Mouse (Mus musculus) heart, embryonic 15.5 days (tissue): ENCODE data around the gene Efnb3. TPM values are rescaled to one million over a fixed set of nuclear protein-coding genes. Genes with fewer than 3 reads are reported as not detected.
A peak's percentile ranks its signal among the peaks of the same experiment; 100 is the strongest.

ENCODE experiments used
- ATAC-seq: fragments of 200-750 bp; cut with Nextera tagmentation; replicated peaks from 2 replicates; pipeline ENCODE4 v1.8.0; 2017; ENCODE audit warnings: low read depth, moderate TSS enrichment; ENCODE audit not compliant: insufficient number of reproducible peaks, insufficient read depth, low FRiP score
- H3K27ac ChIP-seq: fragments of 300-500 bp; sonication (generic); 2 replicates; pipeline ENCODE4 v1.5.1; 2015; ENCODE audit warnings: mild to moderate bottlenecking, inconsistent platforms
- H3K27me3 ChIP-seq: fragments of 300-500 bp; sonication (generic); 2 replicates; pipeline ENCODE4 v1.6.1; 2015; ENCODE audit warnings: inconsistent platforms
- H3K36me3 ChIP-seq: fragments of 300-500 bp; sonication (generic); 2 replicates; pipeline ENCODE4 v1.6.1; 2015; ENCODE audit warnings: mild to moderate bottlenecking, inconsistent platforms
- H3K4me1 ChIP-seq: fragments of 300-500 bp; sonication (generic); replicated peaks from 2 replicates; pipeline ENCODE4 v1.6.1; 2015; ENCODE audit warnings: inconsistent platforms
- H3K4me2 ChIP-seq: fragments of 300-500 bp; sonication (generic); 2 replicates; pipeline ENCODE4 v1.6.1; 2015; ENCODE audit warnings: inconsistent platforms, mild to moderate bottlenecking, moderate library complexity
- H3K4me3 ChIP-seq: fragments of 300-500 bp; sonication (generic); 2 replicates; pipeline ENCODE4 v1.5.1; 2015; ENCODE audit warnings: mild to moderate bottlenecking, inconsistent platforms
- H3K9ac ChIP-seq: fragments of 300-500 bp; sonication (generic); 2 replicates; pipeline ENCODE4 v1.6.1; 2015; ENCODE audit warnings: mild to moderate bottlenecking, inconsistent platforms
- H3K9me3 ChIP-seq: fragments of 300-500 bp; sonication (generic); replicated peaks from 2 replicates; pipeline ENCODE4 v1.6.1; 2016; ENCODE audit warnings: inconsistent platforms
- WGBS: fragments of 180-500 bp; shearing (Covaris S2); methylation state at CpG from one replicate; pipeline ENCODE4 v1.1.7; 2015; ENCODE audit warnings: mixed read lengths; 5-methylcytosine and 5-hydroxymethylcytosine counted together
- polyA plus RNA-seq: library from polyadenylated mRNA; unstranded; fragments of >200 nt; fragmentation: Nextera tagmentation; extraction: Ambion mirVana; gene quantifications from 2 replicates; pipeline ENCODE4 v1.2.1, GENCODE M21; 2015

The Efnb3 gene
- polyA plus RNA-seq, 1 experiment from 2014 or later, result 53.8 TPM

DNA sequence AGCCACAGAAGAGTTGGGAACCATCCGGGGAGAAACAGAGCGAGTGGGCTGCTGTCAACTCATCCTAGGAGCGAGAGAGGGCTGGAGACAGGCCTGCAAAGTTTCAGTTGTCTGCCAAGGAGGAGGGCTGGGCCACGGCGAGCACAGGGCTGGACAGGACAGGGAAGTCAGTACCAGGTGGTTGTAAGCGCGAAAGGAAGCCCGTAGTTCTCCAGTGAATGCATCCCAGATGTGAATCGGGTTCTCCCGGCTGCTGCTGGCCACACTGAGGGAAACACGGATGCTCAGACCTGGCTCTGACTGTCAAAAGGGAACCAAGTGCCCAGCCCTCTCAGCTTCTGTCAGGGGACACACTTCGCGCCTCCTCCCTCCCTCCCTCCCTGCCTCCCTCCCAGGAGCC is 3.4 kb upstream of the Efnb3 start:
- Histone ChIP-seq H3K27ac (no peak overlapping the region), H3K36me3 (0 out of 2 replicates have a peak, but pooled peaks cover 9% of the 10 kb centered on the region), H3K27me3 (no peaks in the 10 kb centered on the region), H3K9me3 (no peaks in the 10 kb centered on the region), H3K4me1 (peaks cover 32% of the 10 kb centered on the region), H3K4me2 (no peak overlapping the region), H3K4me3 (no peak overlapping the region), H3K9ac (no peak overlapping the region)
- ATAC-seq, result no peak
- WGBS, result 58% methylated on average over 13 of the region's 13 CpGs

DNA sequence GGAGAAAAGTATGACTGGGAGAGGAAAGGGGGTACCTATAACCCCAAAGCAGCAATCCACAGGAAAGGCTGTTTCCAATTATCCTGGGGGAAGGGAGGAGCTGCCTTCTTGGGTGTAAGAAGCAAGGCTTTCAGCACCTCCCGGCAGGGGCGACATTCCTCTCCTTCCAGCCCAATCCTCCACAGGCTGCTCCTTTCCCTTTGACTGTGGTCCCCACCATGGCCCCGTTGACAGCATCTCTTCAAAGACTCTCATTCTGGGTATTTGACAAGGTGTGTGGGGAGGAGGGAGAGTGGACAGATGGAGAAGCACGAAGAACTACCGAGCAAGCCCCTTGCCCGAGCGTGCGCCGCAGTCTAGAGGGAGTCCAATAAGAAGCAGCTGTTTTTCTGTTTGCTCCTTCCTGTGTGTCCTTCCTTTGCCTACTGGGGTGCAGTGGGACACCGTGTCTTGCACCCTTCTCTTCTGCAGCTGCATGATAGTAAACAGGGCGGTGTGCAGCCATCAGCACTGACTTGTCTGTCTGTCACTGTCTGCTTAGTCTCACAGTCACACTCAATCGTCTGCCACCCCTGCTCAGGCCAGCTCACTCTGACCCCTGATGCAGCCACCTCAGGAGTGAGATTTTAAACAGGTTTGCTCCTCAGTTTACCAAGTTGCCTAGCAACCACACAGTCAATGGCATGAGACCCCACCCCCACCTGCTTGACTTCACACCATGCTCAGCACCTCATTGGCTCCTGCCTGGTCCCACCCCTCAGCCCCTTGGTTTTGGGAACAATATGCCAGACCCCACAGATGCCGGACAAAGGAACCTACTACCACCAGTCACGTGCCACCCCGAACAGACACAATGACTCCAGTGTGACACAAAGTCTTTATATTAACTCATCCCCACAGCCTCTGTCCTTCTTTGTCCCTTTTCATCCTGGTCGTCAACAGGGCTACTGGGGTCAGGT is 1.2 kb upstream of the Efnb3 start:
- H3K4me3 ChIP-seq, result peak overlapping the region; percentile 73
- H3K9me3 ChIP-seq, result no peaks in the 10 kb centered on the region
- 32% methylated on average over 16 of the region's 16 CpGs for WGBS
- H3K4me2 ChIP-seq, result peak overlapping the region; percentile 97
- no peak overlapping the region for H3K9ac ChIP-seq
- H3K4me1 ChIP-seq, result peaks cover 40% of the 10 kb centered on the region
- H3K27me3 ChIP-seq, result peaks cover 6% of the 10 kb centered on the region; the same call in 1 of the 2 replicates
- H3K27ac ChIP-seq, result peak overlapping the region; percentile 97
- H3K36me3 ChIP-seq, result peaks cover 9% of the 10 kb centered on the region; the same call in 1 of the 2 replicates
- 0 out of 2 replicates have a peak, but pooled peaks have one; percentile 5 for ATAC-seq

DNA sequence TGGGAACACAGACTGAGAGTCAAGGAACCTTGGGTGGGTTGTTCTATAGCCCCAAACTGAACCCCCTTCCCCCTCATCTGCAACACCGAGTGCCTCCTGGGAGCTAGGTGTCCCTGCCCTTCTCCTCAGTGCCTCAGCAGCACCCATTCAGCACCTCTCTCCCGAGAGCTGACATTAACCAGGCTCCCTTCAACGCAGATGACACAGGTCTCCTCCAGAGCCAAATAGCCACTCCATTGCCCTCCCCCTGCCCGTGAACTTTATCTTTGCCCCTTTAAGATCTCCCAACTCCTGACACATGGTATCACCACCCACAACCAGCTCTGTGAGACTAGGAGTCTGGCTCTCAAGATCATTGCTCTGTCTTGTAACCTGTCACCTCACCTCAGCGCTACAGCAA is 822 bp downstream of the Efnb3 start:
- Histone ChIP-seq H3K9ac (peak overlapping the region; percentile 88), H3K27me3 (peaks cover 8% of the 10 kb centered on the region; the same call in 1 of the 2 replicates), H3K4me3 (peak overlapping the region; percentile 73), H3K27ac (peak overlapping the region; percentile 97), H3K4me1 (peaks cover 40% of the 10 kb centered on the region), H3K36me3 (peaks cover 13% of the 10 kb centered on the region; the same call in 1 of the 2 replicates), H3K9me3 (no peaks in the 10 kb centered on the region), H3K4me2 (peak overlapping the region; percentile 97)
- WGBS, result 6% methylated on average over 5 of the region's 5 CpGs
- peak; percentile 76 for ATAC-seq

DNA sequence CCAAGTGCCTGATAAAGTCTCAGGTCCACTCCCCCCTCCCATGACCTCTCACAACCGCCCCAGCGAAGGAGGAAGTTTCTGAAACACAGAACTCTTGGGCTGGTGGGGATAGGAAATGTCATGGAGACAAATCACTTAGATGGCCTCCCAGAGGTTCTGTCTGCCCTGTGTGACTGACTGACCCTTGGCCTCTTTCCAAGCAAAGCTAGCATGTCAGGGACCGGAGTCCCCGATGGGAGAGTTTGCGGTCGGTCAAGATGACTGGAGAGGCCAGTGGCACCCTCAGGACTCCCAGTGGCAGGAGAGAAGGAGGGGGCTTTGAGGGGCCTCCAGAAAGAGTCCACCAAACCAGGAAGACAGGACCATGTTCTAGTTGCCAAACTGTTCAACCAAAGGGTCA is 1.2 kb downstream of the Efnb3 start:
- WGBS, result 11% methylated on average over 6 of the region's 6 CpGs
- H3K9ac ChIP-seq, result peak overlapping the region; percentile 88
- H3K4me2 ChIP-seq, result peak overlapping the region; percentile 97
- no peaks in the 10 kb centered on the region for H3K9me3 ChIP-seq
- peaks cover 13% of the 10 kb centered on the region; the same call in 1 of the 2 replicates for H3K36me3 ChIP-seq
- peak overlapping the region; percentile 97 for H3K27ac ChIP-seq
- peak overlapping the region; percentile 73 for H3K4me3 ChIP-seq
- peaks cover 40% of the 10 kb centered on the region for H3K4me1 ChIP-seq
- peaks cover 8% of the 10 kb centered on the region; the same call in 1 of the 2 replicates for H3K27me3 ChIP-seq
- ATAC-seq, result no peak

DNA sequence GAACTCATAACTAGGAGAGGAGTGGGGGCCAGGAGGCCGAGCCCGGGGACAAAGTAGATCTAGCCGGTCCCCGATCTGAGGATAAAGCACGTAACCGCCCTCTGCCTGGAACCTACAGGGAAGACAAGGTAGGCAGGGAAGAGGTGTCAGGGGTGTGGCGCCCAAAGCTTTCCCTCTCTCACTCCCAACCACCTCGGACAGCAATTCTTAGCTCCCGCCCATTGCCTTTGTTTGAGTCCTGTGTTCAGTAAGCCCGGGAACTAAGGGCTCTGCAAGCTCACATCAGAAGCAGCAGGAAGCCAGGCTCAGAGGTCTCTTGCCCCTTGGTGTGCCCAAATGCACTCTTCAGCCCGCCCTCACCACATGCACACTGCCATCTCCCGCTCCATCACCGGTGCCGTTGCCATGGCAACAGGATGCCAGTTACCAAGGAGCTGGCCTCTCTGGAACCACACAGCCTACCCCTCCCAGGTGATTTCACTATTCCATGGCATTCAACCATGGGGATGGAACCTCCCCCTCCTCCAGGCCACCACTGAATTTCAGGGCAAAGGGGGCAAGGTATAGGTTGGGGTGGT is 2.5 kb downstream of the Efnb3 start:
- Histone ChIP-seq H3K9ac (0 out of 2 replicates have a peak overlapping the region, but pooled peaks have one; percentile 0), H3K27ac (no peak overlapping the region), H3K4me2 (0 out of 2 replicates have a peak overlapping the region, but pooled peaks have one; percentile 97), H3K36me3 (peaks cover 11% of the 10 kb centered on the region; the same call in 1 of the 2 replicates), H3K4me1 (peaks cover 40% of the 10 kb centered on the region), H3K4me3 (no peak overlapping the region), H3K9me3 (no peaks in the 10 kb centered on the region), H3K27me3 (peaks cover 11% of the 10 kb centered on the region; the same call in 1 of the 2 replicates)
- no peak for ATAC-seq
- 45% methylated on average over 14 of the region's 14 CpGs for WGBS

DNA sequence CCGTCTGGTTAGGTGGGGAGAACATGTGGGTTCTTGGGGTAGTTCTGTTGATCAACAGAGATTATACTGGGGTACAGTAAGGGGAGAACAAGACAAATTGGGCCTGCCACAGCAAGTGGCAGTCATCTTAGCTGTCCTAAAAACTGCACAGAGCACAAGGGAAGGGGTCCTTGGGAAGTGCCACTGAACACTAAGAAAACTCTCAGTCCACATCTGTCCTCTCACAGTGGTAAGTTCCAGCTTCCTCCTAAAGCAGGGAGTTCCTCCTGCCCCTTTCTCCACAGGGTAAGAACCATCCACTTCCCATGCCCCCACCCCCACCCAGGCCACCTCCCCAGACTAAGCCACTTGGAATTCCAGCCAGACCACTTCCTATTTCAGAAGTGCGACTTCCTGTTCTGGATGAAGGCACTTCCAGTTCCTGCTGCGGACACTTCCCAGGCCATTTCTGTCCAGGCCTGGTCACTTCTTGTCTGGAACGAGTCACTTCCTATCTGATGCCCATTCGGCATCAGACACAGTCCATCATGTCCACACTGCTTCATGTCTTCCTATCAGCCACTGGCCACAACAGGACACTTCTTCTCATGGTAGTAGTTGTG is 5.4 kb downstream of the Efnb3 start:
- Histone ChIP-seq H3K27ac (no peak overlapping the region), H3K36me3 (peaks cover 4% of the 10 kb centered on the region; the same call in 1 of the 2 replicates), H3K4me1 (peaks cover 14% of the 10 kb centered on the region), H3K4me2 (no peak overlapping the region), H3K9me3 (no peaks in the 10 kb centered on the region), H3K9ac (no peak overlapping the region), H3K4me3 (no peak overlapping the region), H3K27me3 (peaks cover 11% of the 10 kb centered on the region; the same call in 1 of the 2 replicates)
- WGBS, result 62% methylated on average over 5 of the region's 5 CpGs
- ATAC-seq, result no peak

DNA sequence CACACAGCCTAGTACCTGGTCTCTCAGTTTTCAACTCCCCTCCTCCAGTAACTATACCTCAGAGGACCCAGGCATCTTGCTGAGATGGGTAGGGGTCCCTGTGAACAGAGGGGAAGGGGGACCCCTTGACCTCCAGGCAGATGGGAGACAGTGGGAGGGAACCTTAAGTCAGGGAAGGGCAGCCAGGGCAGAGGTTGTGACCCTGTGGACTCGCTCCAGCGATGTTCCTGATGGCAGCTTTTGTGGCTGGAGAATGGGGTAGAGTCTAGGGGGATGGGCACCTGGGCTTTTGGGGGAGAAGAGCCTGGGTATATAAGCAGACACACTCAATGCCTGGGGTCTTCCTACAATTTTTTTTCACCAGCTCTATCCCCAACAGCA is 6.7 kb downstream of the Efnb3 start:
- no peak overlapping the region for H3K4me2 ChIP-seq
- no peak; the same call in 1 of the 2 replicates for ATAC-seq
- peaks cover 17% of the 10 kb centered on the region; the same call in 1 of the 2 replicates for H3K27me3 ChIP-seq
- H3K27ac ChIP-seq, result no peak overlapping the region
- H3K4me3 ChIP-seq, result no peak overlapping the region
- no peaks in the 10 kb centered on the region for H3K9me3 ChIP-seq
- WGBS, result 18% methylated on average over 2 of the region's 2 CpGs
- peaks cover 4% of the 10 kb centered on the region; the same call in 1 of the 2 replicates for H3K36me3 ChIP-seq
- H3K9ac ChIP-seq, result no peak overlapping the region
- H3K4me1 ChIP-seq, result peaks cover 8% of the 10 kb centered on the region

DNA sequence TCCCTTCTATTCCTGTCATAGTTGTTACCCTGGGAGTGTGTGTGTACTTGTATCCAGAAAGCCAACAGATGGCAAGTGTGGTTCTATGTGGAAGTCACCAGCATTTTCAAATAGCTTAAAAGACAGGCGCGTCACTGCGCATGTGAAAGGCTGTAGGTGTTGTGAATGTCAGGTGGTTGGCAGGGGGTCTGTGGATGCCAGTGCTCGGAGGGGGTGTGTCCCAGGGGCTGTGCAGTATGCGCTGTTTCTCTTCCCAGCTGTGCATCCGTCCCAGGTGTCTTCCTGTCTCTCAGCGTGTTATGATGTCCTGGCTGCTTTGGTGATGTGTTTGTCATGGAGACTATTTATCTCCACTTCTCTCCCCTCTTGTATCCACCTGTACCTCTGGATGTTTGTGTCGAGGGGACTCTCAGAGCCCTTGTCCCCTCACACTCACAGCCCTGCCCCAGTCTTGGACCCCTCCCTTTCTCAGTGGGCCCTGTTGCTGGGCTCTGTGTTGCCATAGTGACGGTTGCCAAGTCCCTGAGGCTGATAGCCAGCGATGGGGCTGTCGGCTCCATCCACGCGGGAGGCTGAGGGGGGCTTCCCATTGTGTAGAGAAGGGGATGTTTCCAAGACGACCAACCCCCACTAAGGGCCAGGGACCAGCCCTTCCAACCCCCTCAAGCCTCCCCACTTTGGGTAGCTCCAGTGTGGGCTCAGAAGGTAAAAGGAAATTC is 7.2 kb downstream of the Efnb3 start:
- no peaks in the 10 kb centered on the region for H3K9me3 ChIP-seq
- no peak; the same call in 1 of the 2 replicates for ATAC-seq
- no peak overlapping the region for H3K9ac ChIP-seq
- peaks cover 3% of the 10 kb centered on the region for H3K4me1 ChIP-seq
- peaks cover 4% of the 10 kb centered on the region; the same call in 1 of the 2 replicates for H3K36me3 ChIP-seq
- no peak overlapping the region for H3K27ac ChIP-seq
- WGBS, result 30% methylated on average over 14 of the region's 14 CpGs
- H3K27me3 ChIP-seq, result peaks cover 15% of the 10 kb centered on the region; the same call in 1 of the 2 replicates
- no peak overlapping the region for H3K4me2 ChIP-seq
- H3K4me3 ChIP-seq, result no peak overlapping the region

DNA sequence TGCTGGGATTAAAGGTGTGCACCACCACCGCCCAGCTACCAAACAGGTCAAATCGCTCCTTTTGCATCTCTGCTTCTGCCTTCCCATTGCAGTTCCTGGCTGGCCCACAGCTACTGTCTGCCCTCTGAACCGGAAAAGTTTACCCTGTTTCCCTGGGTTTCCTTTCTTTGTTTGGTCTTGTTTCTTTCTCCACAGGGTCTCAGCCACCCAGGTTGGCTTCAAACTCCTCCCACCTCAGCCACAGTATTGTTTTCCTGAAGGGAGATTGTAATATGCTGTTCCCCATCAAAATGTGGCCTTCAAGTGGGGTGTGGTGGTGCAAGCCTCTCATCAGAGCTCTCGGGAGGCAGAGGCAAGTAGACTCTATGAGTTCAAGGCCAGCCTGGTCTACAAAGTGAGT is 8.7 kb downstream of the Efnb3 start:
- ATAC-seq, result no peak
- Histone ChIP-seq H3K27ac (no peak overlapping the region), H3K27me3 (0 out of 2 replicates have a peak, but pooled peaks cover 12% of the 10 kb centered on the region), H3K36me3 (peaks cover 4% of the 10 kb centered on the region; the same call in 1 of the 2 replicates), H3K4me1 (peaks cover 13% of the 10 kb centered on the region), H3K9me3 (no peaks in the 10 kb centered on the region), H3K4me3 (no peak overlapping the region), H3K9ac (no peak overlapping the region), H3K4me2 (no peak overlapping the region)
- WGBS, result 74% methylated on average over 4 of the region's 4 CpGs

DNA sequence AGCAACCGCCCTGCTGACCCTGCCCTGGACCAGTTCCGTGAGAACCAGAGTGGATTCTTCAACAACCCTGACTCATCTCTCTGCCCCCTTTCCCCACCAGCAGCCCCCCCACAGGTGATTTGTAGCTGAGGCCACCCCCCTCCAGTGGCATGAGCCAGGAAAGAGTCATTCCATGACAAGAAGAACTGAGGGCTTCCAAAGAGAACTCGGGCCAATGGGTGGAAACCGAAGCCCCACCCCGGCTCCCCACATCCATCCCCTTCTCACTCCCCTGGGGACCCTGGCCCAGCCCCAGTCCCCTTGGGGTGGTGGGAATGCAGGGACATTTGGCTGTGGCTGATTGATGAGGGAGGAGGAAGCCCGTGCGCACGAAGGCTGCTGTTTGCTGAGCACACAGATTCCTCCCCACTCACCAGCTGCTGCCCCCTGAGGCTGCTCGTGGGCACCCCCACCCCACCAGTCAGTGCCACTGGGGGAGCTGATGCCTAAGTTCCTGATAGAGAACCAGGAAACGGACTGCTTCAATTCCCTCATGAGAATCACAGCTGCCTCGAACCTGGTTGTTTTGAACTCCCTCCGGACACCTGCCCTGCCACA is 10.8 kb downstream of the Efnb3 start, which contains the start of gene Dnah2:
Dnah2 (minus strand) TSS at position 51 of the 597 bp plus-strand sequence.
- Histone ChIP-seq H3K36me3 (no peaks in the 10 kb centered on the region), H3K4me3 (no peak within 1 kb of the TSS), H3K4me2 (no peak within 1 kb of the TSS), H3K9me3 (no peaks in the 10 kb centered on the region), H3K27ac (no peak within 1 kb of the TSS), H3K9ac (no peak within 1 kb of the TSS), H3K27me3 (0 out of 2 replicates have a peak, but pooled peaks cover 8% of the 10 kb centered on the region), H3K4me1 (peaks cover 18% of the 10 kb centered on the region)
- ATAC-seq, result no peak
- 49% methylated on average over 12 of the region's 12 CpGs for WGBS
